In the genomic region with DNA sequence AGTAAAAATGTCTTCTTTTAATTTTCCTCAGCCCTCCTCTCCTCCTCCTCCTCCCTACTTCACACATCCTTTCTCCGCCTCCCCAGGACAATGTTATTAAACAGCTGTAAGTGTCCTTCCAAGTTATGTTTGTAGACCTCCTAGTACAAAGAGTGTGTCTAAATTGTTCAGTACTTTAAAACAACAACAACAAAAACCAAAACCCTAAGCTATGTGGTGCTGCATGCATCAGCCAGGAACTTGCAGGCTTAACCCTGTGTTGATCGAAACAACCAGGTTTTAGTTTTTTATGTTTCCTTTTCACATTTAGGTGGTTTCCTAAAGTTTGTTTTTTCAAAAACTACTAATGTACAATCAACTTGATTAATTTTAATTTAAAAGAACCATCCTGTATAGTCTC, we compare ENCODE assay signal across 22 mouse cellular contexts.
DNase-seq lines count a peak whose midpoint lies in the region; ATAC-seq and TF ChIP-seq lines count a peak whose summit lies in the region.
"Had no signal": no experiment of that assay in that cellular context is flagged by ENCODE, and none has a peak within 500 bp of the region (broad histone marks: within the 10 kb centered on the region; RNA-seq: fewer than 3 reads in every experiment).

No protein-coding gene starts in this region.

- TF ChIP-seq CTCF in layer of hippocampus, adult 2 months (conservative IDR thresholded peaks at IDR 0.05) = no peak

- ATAC-seq in embryonic facial prominence, embryonic 11.5 days (replicated peaks; ENCODE audit: insufficient number of reproducible peaks, low FRiP score, low TSS enrichment, low read depth) = no peak
- ATAC-seq in hindbrain, embryonic 12.5 days (ENCODE audit: low FRiP score) = no peak
- ATAC-seq: forebrain, embryonic 15.5 days; hindbrain, postnatal 0 days; intestine, embryonic 15.5 days had no signal

- DNase-seq in layer of hippocampus, adult 2 months (ENCODE audit: low spot score in 2 of 2) = no peak
- no peak for DNase-seq in layer of hippocampus, postnatal 10 days (ENCODE audit: low spot score in 2 of 2)
- no peak for DNase-seq in embryonic facial prominence, embryonic 11.5 days (ENCODE audit: low spot score)
- DNase-seq in induced T-regulatory cell, adult 2 months (ENCODE audit: low read depth) = peak; percentile 60
- no peak for DNase-seq in retina, postnatal 1 day
- DNase-seq: adrenal gland, adult 8-10 months; adrenal gland, postnatal 25 days; cerebellum, adult 11-12 months; cerebellum, adult 8-10 months; cerebellum, postnatal 10 days; gastrocnemius, postnatal 36 days; heart, postnatal 36 days; kidney, adult 11 months had no signal

- WGBS in embryonic facial prominence, embryonic 11.5 days = 55% methylated on average over 2 of the region's 2 CpGs
- 76% methylated on average over 2 of the region's 2 CpGs for WGBS in hindbrain, embryonic 12.5 days

- no peak overlapping the region for H3K4me3 ChIP-seq in layer of hippocampus, adult 2 months
- H3K4me3 ChIP-seq in embryonic facial prominence, embryonic 11.5 days (ENCODE audit: low read depth, low read length) = no peak overlapping the region
- no peak overlapping the region for H3K4me3 ChIP-seq in hindbrain, embryonic 12.5 days
- H3K4me3 ChIP-seq: erythroblast, embryonic 14.5 days; forebrain, embryonic 12.5 days; forebrain, embryonic 15.5 days; hindbrain, embryonic 10.5 days; intestine, embryonic 15.5 days had no signal

- peaks cover 2% of the 10 kb centered on the region; the same call in 1 of the 2 replicates for H3K4me1 ChIP-seq in embryonic facial prominence, embryonic 11.5 days (ENCODE audit: control insufficient read depth, insufficient read depth, low read length)
- peaks cover 59% of the 10 kb centered on the region for H3K4me1 ChIP-seq in hindbrain, embryonic 12.5 days

- H3K27me3 ChIP-seq in embryonic facial prominence, embryonic 11.5 days (ENCODE audit: control insufficient read depth, insufficient read depth, low read length) = no peaks in the 10 kb centered on the region
- no peaks in the 10 kb centered on the region for H3K27me3 ChIP-seq in hindbrain, embryonic 12.5 days
- H3K27me3 ChIP-seq: forebrain, embryonic 12.5 days; forebrain, embryonic 15.5 days; intestine, embryonic 15.5 days had no signal

- no peak overlapping the region for H3K4me2 ChIP-seq in embryonic facial prominence, embryonic 11.5 days (ENCODE audit: low read depth, low read length)
- no peak overlapping the region for H3K4me2 ChIP-seq in hindbrain, embryonic 12.5 days (replicated peaks)
- H3K4me2 ChIP-seq: forebrain, embryonic 12.5 days; heart, embryonic 11.5 days; hindbrain, embryonic 14.5 days; intestine, embryonic 15.5 days had no signal

- no peaks in the 10 kb centered on the region for H3K36me3 ChIP-seq in embryonic facial prominence, embryonic 11.5 days (replicated peaks; ENCODE audit: control insufficient read depth, insufficient read depth, low read depth, low read length)
- no peaks in the 10 kb centered on the region for H3K36me3 ChIP-seq in hindbrain, embryonic 12.5 days
- H3K36me3 ChIP-seq: forebrain, embryonic 12.5 days; forebrain, embryonic 15.5 days; hindbrain, embryonic 10.5 days; intestine, embryonic 15.5 days had no signal

- H3K9ac ChIP-seq in embryonic facial prominence, embryonic 11.5 days (replicated peaks; ENCODE audit: low read length) = no peak overlapping the region
- no peak overlapping the region for H3K9ac ChIP-seq in hindbrain, embryonic 12.5 days
- H3K9ac ChIP-seq: forebrain, embryonic 12.5 days; forebrain, embryonic 15.5 days; hindbrain, embryonic 14.5 days; intestine, embryonic 15.5 days had no signal

- peak overlapping the region; percentile 39; the same call in 1 of the 2 replicates for H3K27ac ChIP-seq in layer of hippocampus, adult 2 months
- H3K27ac ChIP-seq in embryonic facial prominence, embryonic 11.5 days (replicated peaks; ENCODE audit: low read depth, low read length) = peak overlapping the region; percentile 35; the same call in 1 of the 2 replicates
- H3K27ac ChIP-seq in hindbrain, embryonic 12.5 days = no peak overlapping the region
- H3K27ac ChIP-seq: forebrain, embryonic 12.5 days; hindbrain, embryonic 10.5 days; intestine, embryonic 15.5 days had no signal

- no peaks in the 10 kb centered on the region for H3K9me3 ChIP-seq in embryonic facial prominence, embryonic 11.5 days (replicated peaks; ENCODE audit: control insufficient read depth, low read length)
- no peaks in the 10 kb centered on the region for H3K9me3 ChIP-seq in hindbrain, embryonic 12.5 days (replicated peaks)
- H3K9me3 ChIP-seq: forebrain, embryonic 12.5 days; forebrain, embryonic 15.5 days; hindbrain, embryonic 10.5 days; intestine, embryonic 15.5 days had no signal
